Mouse (Mus musculus) kidney, embryonic 14.5 days (tissue): ENCODE results near the gene Nsmf. TPM values are rescaled to one million over a fixed set of nuclear protein-coding genes. Genes with fewer than 3 reads are reported as not detected.
A peak's percentile ranks its signal among the peaks of the same experiment; 100 is the strongest.

Experiments
- ATAC-seq: fragments of 200-750 bp; cut with Nextera tagmentation; 2 replicates; pipeline ENCODE4 v1.8.0; 2017; ENCODE audit warnings: moderate number of reproducible peaks, mild to moderate bottlenecking, moderate TSS enrichment, moderate library complexity; ENCODE audit not compliant: low FRiP score, low TSS enrichment
- H3K27ac ChIP-seq: fragments of 300-500 bp; sonication (generic); 2 replicates; pipeline ENCODE4 v1.5.1; 2014; ENCODE audit warnings: low read depth, mild to moderate bottlenecking, low read length, moderate library complexity, mixed read lengths
- H3K27me3 ChIP-seq: fragments of 300-500 bp; sonication (generic); 2 replicates; pipeline ENCODE4 v1.6.1; 2014; ENCODE audit warnings: mild to moderate bottlenecking, low read length; ENCODE audit not compliant: control insufficient read depth, insufficient read depth
- H3K36me3 ChIP-seq: fragments of 300-500 bp; sonication (generic); 2 replicates; pipeline ENCODE4 v1.6.1; 2014; ENCODE audit warnings: low read length, mixed read lengths; ENCODE audit not compliant: control insufficient read depth, insufficient read depth
- H3K4me1 ChIP-seq: fragments of 300-500 bp; sonication (generic); 2 replicates; pipeline ENCODE4 v1.6.1; 2014; ENCODE audit warnings: low read length, mixed read lengths; ENCODE audit not compliant: control insufficient read depth, insufficient read depth
- H3K4me2 ChIP-seq: fragments of 300-500 bp; sonication (generic); replicated peaks from 2 replicates; pipeline ENCODE4 v1.6.1; 2014; ENCODE audit warnings: low read depth, mild to moderate bottlenecking, low read length
- H3K4me3 ChIP-seq: fragments of 300-500 bp; sonication (generic); 2 replicates; pipeline ENCODE4 v1.5.1; 2014; ENCODE audit warnings: mild to moderate bottlenecking, low read length
- H3K9ac ChIP-seq: fragments of 300-500 bp; sonication (generic); 2 replicates; pipeline ENCODE4 v1.6.1; 2014; ENCODE audit warnings: low read depth, mild to moderate bottlenecking, low read length, moderate library complexity
- H3K9me3 ChIP-seq: fragments of 300-500 bp; sonication (generic); 2 replicates; pipeline ENCODE4 v1.6.1; 2016; ENCODE audit warnings: low read length; ENCODE audit not compliant: control insufficient read depth
- WGBS: fragments of 180-500 bp; shearing (Covaris S2); extraction: QIAGEN DNeasy Blood & Tissue Kit; methylation state at CpG from one replicate; pipeline ENCODE4 v1.1.7; 2014; 5-methylcytosine and 5-hydroxymethylcytosine counted together
- polyA plus RNA-seq: library from polyadenylated mRNA; unstranded; fragments of >200 nt; fragmentation: Nextera tagmentation; extraction: Ambion mirVana; gene quantifications from 2 replicates; pipeline ENCODE4 v1.2.1, GENCODE M21; 2014

The Nsmf gene
- polyA plus RNA-seq, 1 experiment from 2014 or later: 67.7 TPM

- no peaks in the 10 kb centered on the region for H3K27me3 ChIP-seq
- 96% methylated on average over 6 of the region's 6 CpGs for WGBS
- no peak overlapping the region for H3K4me2 ChIP-seq
- H3K4me3 ChIP-seq: no peak overlapping the region
- H3K9ac ChIP-seq: no peak overlapping the region
- no peak overlapping the region for H3K27ac ChIP-seq
- H3K9me3 ChIP-seq: no peaks in the 10 kb centered on the region
- no peak for ATAC-seq
- H3K4me1 ChIP-seq: peaks cover 7% of the 10 kb centered on the region
- peaks cover 10% of the 10 kb centered on the region; the same call in 1 of the 2 replicates for H3K36me3 ChIP-seq
Measured at GRCm38 (mm10) chr2:25053101-25053500, 1.1 kb upstream of the Nsmf start.

GRCm38 (mm10) chr2:25055068-25055405 is 882 bp downstream of the Nsmf start:
- H3K27me3 ChIP-seq: no peaks in the 10 kb centered on the region
- peak overlapping the region; percentile 85 for H3K4me3 ChIP-seq
- H3K4me1 ChIP-seq: peaks cover 7% of the 10 kb centered on the region
- WGBS: 52% methylated on average over 2 of the region's 2 CpGs
- peak overlapping the region; percentile 84 for H3K9ac ChIP-seq
- peak overlapping the region; percentile 78 for H3K4me2 ChIP-seq
- H3K9me3 ChIP-seq: no peaks in the 10 kb centered on the region
- no peak overlapping the region for H3K27ac ChIP-seq
- H3K36me3 ChIP-seq: peaks cover 14% of the 10 kb centered on the region
- ATAC-seq: no peak; the same call in none of the 2 replicates

- no peaks in the 10 kb centered on the region for H3K9me3 ChIP-seq
- peak overlapping the region; percentile 85 for H3K4me3 ChIP-seq
- H3K9ac ChIP-seq: no peak overlapping the region; the same call in 1 of the 2 replicates
- H3K36me3 ChIP-seq: peaks cover 20% of the 10 kb centered on the region
- ATAC-seq: no peak
- H3K4me1 ChIP-seq: peaks cover 7% of the 10 kb centered on the region
- no peak overlapping the region for H3K27ac ChIP-seq
- no peaks in the 10 kb centered on the region for H3K27me3 ChIP-seq
- 89% methylated on average over 21 of the region's 21 CpGs for WGBS
- H3K4me2 ChIP-seq: peak overlapping the region; percentile 78
Measured at GRCm38 (mm10) chr2:25055409-25056155, 1.4 kb downstream of the Nsmf start.

- ATAC-seq: no peak
Measured at GRCm38 (mm10) chr2:25058926-25059325, 4.8 kb downstream of the Nsmf start.

GRCm38 (mm10) chr2:25063523-25063922 is 9.4 kb downstream of the Nsmf start:
- no peak overlapping the region for H3K27ac ChIP-seq
- H3K27me3 ChIP-seq: no peaks in the 10 kb centered on the region
- no peaks in the 10 kb centered on the region for H3K9me3 ChIP-seq
- no peak overlapping the region for H3K4me2 ChIP-seq
- 86% methylated on average over 5 of the region's 5 CpGs for WGBS
- H3K4me1 ChIP-seq: no peaks in the 10 kb centered on the region
- no peak for ATAC-seq
- no peak overlapping the region for H3K9ac ChIP-seq
- H3K36me3 ChIP-seq: peaks cover 22% of the 10 kb centered on the region
- no peak overlapping the region for H3K4me3 ChIP-seq

More at GRCm38 (mm10) chr2:25058926-25059325, 4.8 kb downstream of the Nsmf start:
- H3K27ac ChIP-seq: no peak overlapping the region
- no peak overlapping the region for H3K4me3 ChIP-seq
- H3K36me3 ChIP-seq: peaks cover 31% of the 10 kb centered on the region
- WGBS: 93% methylated on average over 7 of the region's 7 CpGs
- H3K4me2 ChIP-seq: no peak overlapping the region
- no peaks in the 10 kb centered on the region for H3K27me3 ChIP-seq
- no peaks in the 10 kb centered on the region for H3K9me3 ChIP-seq
- peaks cover 7% of the 10 kb centered on the region for H3K4me1 ChIP-seq
- no peak overlapping the region for H3K9ac ChIP-seq

GRCm38 (mm10) chr2:25064285-25064684 is 10.1 kb downstream of the Nsmf start:
- Histone ChIP-seq H3K4me3 (no peak overlapping the region), H3K4me1 (no peaks in the 10 kb centered on the region), H3K4me2 (no peak overlapping the region), H3K36me3 (peaks cover 22% of the 10 kb centered on the region), H3K9ac (no peak overlapping the region), H3K27ac (no peak overlapping the region), H3K27me3 (no peaks in the 10 kb centered on the region), H3K9me3 (no peaks in the 10 kb centered on the region)
- 87% methylated on average over 1 of the region's 1 CpGs for WGBS
- no peak for ATAC-seq

GRCm38 (mm10) chr2:25065537-25065936 is 11.4 kb downstream of the Nsmf start:
- ATAC-seq: no peak
- H3K9me3 ChIP-seq: no peaks in the 10 kb centered on the region
- peaks cover 12% of the 10 kb centered on the region; the same call in 1 of the 2 replicates for H3K36me3 ChIP-seq
- no peak overlapping the region for H3K9ac ChIP-seq
- H3K27me3 ChIP-seq: no peaks in the 10 kb centered on the region
- no peaks in the 10 kb centered on the region for H3K4me1 ChIP-seq
- no peak overlapping the region for H3K27ac ChIP-seq
- H3K4me2 ChIP-seq: no peak overlapping the region
- no peak overlapping the region for H3K4me3 ChIP-seq

GRCm38 (mm10) chr2:25066552-25066951 is 12.4 kb downstream of the Nsmf start:
- Histone ChIP-seq H3K36me3 (peaks cover 3% of the 10 kb centered on the region; the same call in 1 of the 2 replicates), H3K9ac (no peak overlapping the region), H3K9me3 (no peaks in the 10 kb centered on the region), H3K4me1 (no peaks in the 10 kb centered on the region), H3K27me3 (no peaks in the 10 kb centered on the region), H3K4me3 (no peak overlapping the region), H3K4me2 (no peak overlapping the region), H3K27ac (no peak overlapping the region)
- no peak for ATAC-seq
- 79% methylated on average over 4 of the region's 4 CpGs for WGBS

- no peak overlapping the region for H3K9ac ChIP-seq
- no peaks in the 10 kb centered on the region for H3K36me3 ChIP-seq
- H3K27ac ChIP-seq: no peak overlapping the region
- H3K4me2 ChIP-seq: no peak overlapping the region
- ATAC-seq: no peak
- H3K4me3 ChIP-seq: no peak overlapping the region
- WGBS: 64% methylated on average over 4 of the region's 4 CpGs
- no peaks in the 10 kb centered on the region for H3K9me3 ChIP-seq
- H3K4me1 ChIP-seq: no peaks in the 10 kb centered on the region
- no peaks in the 10 kb centered on the region for H3K27me3 ChIP-seq
Measured at GRCm38 (mm10) chr2:25069537-25069936, 15.4 kb downstream of the Nsmf start.
